Mouse (Mus musculus): ENCODE results near the gene Zpbp. TPM values are rescaled to one million over a fixed set of nuclear protein-coding genes. Genes with fewer than 3 reads are reported as not detected.

The Zpbp gene
- total RNA-seq, 2 experiments from 2014 or later = 0.30 to 0.44 TPM

Other genes with a start within 250 kb of the Zpbp start
- under 1 TPM; 0.35 to 0.56 TPM for gene Spata48, start 314 bp downstream of the Zpbp start, total RNA-seq (2021)
- not detected for gene 4930512M02Rik, start 165.4 kb upstream of the Zpbp start, total RNA-seq (2021)
- 1 to 10 TPM; 1.5 to 2.1 TPM for gene Ikzf1, start 222.6 kb upstream of the Zpbp start, total RNA-seq (2021)

Data from heart, postnatal 36 days (tissue).